Mouse (Mus musculus): ENCODE measurements around the gene Ctsg.

GRCm38 (mm10) chr14:56082016-56082415 is 20.4 kb downstream of the Ctsg start:
- no peak for TF ChIP-seq GATA1 (IDR thresholded peaks at IDR 0.05; ENCODE audit: borderline replicate concordance, low read length)
- no peak for TF ChIP-seq FLI1 (IDR thresholded peaks at IDR 0.05; ENCODE audit: low read length)
